Mouse (Mus musculus) CD4-positive, CD25-positive, alpha-beta regulatory T cell, adult 2 months (primary cell): Measurements from ENCODE around the gene Rgmb.
A peak's percentile ranks its signal among the peaks of the same experiment; 100 is the strongest.

Experiments used
- DNase-seq: peaks from one replicate; pipeline ENCODE4 v3.0.0-alpha.2; 2012; ENCODE audit warnings: low read depth, low spot score

Gene Rgmb

DNA sequence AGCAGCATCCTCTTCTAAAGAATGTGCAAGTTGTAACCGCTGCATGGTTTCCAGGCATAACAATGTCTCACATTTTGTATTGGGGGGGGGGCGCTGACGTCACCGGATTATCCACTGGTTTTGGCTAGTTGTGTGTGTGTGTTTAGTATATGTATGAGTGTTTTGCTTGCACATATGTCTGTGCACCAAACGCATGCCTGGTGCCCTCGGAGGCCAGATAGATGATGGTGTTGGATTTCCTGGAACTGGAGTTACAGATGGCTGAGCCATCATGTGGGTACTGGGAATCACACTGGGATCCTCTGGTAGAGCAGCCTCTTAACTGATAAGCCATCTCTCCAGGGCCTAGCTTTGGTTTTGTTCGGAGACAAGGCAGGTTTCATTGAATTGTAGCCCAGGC lies 8.5 kb downstream of the Rgmb start:
- no peak for DNase-seq

DNA sequence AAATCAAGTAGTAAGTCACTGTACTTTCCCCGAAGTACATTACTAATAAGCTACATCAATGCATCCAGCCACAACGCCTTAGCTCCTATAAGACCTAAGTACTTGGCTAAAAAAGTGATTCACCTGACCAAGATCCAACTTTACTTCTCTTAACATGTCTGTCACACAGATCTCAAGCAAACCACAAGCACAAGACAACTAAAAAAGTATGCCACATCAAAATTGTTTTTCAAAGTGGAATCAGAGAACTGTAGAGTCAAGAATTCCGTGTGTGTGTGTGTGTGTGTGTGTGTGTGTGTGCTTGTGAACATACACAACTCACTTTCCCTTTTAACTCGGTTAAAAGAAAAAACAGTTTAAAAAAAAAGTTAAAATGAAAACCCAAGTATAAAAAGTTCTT lies 9.1 kb downstream of the Rgmb start:
- DNase-seq: no peak

DNA sequence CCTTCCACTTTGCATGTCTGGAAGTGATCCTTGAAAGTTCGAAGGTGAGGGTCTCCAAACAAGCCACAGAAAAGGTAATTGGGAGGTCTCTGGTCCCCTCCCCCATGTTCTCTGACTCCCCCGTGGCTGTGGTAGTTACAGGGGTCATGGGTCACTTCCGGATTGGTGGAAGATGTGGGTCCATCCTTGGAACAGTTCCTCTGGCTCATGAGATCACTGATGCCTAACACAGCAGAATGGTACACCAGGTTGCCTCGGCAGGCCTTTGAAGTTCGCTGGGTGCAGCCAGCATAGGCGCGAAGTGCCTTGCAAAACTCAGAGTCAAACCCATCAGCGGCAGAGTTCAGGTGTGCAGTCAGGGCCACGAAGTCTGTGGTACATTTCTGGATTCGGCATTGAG lies 10.1 kb downstream of the Rgmb start:
- DNase-seq: no peak

DNA sequence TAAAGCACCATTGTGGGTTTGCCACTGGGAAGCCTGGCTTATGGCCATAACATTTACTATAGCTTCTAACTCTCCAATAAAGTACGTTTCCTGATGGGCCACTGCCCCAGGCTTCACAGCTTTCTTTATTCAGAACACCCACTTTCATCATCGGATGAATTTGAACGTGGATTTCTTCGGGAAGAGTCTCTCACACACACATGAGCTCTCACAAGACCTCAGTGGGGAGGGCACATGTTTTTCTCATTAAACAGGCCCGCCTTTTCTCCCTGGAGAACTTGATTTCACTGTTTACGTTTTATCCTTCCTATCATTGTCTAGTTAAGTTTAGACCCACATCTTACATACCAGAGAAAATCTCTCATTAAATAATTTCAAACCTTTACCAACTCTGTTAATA lies 10.7 kb downstream of the Rgmb start:
- DNase-seq: no peak

DNA sequence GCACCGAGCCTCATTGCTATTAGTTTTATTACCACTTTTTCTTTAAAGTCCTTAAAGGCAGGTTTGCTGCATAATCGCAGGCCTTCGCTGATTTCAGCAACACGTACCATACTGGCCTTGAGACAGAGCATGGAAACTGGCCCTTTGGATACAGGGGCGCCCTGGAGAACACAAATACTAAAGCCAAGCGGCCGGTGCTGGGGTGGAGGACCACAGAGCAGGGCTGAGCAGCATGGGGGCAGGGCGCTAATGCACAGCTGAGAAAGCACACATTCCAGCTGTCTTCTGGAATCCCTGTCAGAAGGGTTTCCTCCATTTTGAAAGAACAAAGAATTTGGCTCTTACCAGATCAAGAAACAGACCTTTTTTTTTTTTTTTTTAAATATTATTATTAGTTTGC lies 12.5 kb downstream of the Rgmb start:
- DNase-seq: no peak

DNA sequence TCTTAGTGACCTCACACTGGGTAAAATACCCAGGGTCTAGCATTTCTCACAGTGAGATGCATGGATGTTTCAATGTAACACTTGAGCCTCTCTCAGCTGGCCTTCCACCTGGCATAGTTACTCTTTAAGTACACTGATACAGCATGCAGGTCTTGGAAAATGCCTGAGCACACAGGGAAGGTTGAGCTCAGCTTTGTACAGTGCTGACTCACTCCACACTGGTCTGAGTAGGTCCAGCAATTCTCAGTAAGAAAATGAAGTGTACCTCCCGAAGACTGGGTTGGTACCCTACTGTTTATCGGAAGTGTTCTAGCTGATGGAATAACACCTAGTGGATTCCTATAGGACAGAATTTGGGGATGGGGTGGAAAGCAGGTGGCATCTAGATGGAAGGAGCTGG lies 13.2 kb downstream of the Rgmb start:
- no peak for DNase-seq

DNA sequence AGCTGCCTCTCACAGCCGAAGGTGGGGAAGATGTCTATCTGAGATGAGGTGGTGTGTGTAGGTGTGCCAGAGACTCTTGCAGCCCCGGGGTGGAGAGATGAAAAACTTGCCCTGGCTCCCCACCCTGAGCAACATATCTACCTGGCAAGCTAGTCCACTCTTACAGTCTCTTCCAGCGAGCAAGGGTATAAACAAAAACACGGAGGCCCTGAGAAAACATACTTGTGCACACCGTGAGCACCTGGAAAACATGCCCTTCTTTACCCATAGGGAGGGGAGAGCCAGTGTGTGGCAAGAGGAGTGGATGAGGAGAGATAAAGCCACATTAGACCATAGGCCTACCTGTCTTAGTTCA lies 13.8 kb downstream of the Rgmb start:
- no peak for DNase-seq

DNA sequence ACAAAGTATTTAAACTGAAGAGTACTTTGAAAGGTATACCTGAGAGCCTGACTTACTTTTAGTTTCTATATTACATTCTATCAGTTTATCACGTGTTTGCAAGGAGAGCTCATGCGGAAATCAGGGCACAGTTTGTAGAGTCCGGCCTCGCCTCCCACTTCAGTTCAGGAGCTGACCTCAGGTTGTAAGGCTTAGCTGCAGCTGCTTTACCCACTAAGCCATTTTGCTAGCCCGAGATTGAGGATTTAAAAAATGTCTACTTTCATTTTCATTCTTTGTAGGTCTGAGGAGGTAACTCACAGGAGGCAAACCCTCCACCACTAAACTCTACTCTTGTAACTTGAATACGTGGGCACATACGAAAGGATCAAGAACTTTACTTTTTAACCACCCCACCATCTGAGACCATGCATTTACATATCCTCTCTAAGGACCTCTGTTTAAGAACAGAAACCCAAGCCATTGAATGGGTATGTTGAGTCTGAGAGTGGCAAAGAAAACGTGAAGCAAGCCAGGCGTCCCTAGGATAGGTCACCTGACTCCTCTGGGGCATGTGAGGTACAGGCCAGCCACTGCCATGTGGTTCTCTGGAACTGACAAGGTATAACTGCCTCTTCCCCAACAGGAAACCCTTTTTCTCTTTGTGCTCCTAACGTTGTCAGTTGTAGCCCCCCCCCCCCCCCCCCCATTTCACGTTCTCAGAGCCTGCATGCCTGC lies 14.3 kb downstream of the Rgmb start:
- DNase-seq: peak; percentile 53

DNA sequence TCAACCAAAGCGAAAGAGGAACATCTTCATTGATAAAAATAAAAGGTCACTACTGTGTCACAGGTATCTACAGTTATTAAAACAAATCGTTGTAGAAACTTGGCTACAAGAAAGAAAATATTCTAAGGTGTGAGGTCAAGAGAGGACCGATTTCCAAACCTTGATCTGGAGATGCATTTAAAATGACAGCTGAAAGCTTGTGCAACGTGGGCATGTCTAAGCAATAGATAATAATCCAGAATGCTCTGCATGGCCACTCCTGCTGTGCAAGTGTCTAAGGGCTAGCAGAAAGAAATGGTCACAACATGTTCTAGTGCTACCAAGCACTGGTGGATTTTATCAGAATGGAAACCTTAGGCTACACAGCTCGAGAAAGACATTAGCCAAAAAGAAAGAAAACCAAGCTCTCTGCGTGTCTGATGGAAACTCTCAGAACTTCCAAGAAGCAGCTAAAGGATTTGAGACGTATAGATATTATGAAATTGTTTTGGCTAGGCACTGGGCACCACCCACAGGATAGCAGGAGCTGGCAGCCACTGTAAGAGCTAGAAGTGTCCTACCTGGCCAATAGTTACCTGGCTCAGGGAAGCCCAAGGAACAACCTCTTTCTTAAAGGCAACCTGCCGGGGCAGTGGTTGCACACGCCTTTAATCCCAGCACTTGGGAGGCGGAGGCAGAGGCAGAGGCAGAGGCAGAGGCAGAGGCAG lies 15.4 kb downstream of the Rgmb start:
- no peak for DNase-seq

DNA sequence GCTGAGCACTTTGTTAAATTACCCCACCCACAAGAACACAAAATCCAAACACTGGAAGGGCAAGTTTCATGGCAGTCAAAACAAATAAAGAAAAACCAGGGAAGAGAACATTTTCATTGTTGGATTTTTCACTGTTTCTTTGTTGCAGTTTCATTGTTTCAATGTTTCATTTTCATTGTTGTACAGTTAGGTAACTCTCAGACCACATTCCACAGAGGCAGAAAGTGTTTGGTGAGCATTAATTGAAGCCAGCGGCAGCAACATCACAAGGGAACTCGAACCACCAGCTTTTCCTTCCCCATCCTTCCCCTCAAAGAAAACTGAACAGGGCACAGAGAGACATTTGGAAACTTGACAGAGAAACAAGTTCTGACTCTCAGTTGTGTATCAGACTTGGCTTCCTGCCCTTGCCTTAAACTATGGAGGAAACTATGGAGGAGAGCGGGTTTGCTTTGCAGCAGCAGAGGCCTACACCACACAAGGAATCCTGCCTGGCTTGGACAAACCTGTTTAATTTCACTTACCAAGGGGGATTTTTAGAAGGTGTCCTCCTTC lies 17.1 kb downstream of the Rgmb start:
- no peak for DNase-seq

DNA sequence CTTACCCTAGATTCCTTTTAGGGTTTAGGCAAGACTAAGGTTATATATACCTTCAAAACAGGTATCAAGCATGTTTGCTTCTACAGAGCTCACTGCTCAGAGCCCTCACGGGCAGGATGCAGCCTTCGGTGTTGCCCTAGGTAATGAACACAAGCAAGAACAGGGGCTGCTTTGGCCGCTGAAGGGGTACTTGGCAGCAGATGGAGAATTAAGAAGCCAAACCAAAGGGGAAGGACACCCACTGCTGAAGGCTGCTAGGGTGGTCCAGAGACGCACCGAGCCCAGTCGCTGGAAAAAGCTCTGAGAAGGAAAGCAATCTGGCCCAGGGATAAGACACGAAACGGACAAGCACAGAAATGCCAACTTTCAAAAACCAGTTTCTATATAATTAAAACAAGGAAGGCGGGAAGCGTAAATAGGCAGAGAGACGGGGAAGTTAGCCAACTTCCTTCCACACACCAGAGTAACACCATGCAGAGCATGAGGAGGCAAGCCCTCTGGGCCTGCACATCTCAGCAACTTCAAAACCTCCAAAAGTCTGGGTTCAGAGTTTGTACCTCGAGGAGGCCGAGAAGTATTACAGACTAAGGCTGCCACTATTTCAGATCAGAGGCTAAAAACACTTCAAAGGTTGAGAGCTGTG lies 18.6 kb downstream of the Rgmb start:
- DNase-seq: no peak

DNA sequence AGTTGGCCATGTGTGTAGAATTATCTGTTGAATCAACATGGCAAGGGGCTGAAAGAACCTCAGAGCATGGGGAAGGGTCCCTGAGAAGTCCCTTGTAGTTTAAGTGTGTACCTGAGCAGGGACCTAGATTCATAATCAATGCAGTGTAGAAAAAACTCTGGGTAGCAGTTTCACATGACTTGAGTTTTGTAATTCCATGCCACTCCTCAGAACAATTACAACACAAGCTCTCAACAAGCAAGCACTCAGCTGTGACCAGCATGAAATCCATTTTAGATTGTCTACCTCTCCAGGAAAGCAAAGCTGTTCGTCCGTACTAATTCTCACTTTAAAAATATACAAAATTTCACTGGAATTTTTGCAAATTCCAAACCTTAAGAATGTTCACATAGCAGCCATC lies 20.9 kb downstream of the Rgmb start:
- DNase-seq: no peak

DNA sequence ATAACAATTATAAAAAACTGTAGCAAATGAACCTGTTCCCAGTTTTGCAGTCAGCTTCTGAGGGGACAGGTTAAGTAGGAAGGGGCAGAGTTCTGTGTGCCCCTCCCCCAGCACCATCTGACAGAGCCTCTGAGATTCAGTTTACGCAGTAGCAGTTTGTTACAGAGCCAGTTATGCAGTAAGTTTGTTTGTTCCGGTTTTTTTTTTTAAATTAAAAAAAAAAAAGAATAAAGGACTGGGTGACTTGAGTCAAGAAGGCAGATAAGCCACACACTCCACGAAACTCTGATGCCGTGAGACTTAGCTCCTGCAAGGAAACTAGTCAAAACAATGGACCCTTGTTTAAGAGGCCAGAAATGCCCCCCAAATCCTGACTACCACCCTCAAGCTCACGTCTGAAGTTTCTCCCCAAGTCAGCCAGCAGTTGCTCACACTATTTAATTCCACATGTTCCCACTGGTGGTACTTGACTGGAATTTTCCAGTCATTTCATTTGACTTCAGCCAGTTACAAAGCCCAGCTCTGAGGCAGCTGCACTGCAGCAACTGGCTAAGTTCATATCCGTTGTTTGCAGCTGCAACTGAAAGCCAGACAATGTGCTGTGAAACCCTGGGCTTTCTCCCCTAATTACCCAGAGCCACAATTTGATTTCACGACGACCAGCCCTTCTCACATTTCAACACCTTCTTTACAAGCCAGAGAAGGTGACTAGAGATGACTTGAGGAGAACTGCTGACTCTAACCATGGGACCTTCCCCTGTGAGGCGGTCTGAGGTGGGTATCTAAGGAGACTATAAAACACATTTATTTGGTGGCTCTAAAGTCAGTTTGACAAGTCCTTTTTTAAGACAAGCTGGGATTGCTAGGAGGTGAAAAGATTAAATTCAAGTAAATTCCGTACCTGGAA lies 22.1 kb downstream of the Rgmb start:
- DNase-seq: no peak

DNA sequence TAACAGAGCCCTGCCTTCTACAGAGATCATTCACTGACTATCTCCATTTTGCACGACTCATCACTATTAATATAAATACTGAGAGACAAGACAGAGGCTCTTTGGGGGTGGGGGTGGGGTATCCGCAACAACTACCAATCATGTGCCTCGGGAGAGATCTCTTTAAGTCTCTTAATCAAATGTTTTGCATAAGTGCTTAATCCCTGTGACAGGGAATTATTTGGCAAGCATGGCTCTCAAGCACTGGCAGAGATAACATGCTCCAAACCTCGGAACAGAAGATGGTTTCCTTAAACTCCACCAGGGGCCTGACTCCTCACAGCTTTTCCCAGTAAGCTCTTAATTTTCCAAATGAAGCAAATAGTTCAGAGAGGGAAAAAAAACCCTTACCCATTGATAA lies 22.8 kb downstream of the Rgmb start:
- DNase-seq: no peak

DNA sequence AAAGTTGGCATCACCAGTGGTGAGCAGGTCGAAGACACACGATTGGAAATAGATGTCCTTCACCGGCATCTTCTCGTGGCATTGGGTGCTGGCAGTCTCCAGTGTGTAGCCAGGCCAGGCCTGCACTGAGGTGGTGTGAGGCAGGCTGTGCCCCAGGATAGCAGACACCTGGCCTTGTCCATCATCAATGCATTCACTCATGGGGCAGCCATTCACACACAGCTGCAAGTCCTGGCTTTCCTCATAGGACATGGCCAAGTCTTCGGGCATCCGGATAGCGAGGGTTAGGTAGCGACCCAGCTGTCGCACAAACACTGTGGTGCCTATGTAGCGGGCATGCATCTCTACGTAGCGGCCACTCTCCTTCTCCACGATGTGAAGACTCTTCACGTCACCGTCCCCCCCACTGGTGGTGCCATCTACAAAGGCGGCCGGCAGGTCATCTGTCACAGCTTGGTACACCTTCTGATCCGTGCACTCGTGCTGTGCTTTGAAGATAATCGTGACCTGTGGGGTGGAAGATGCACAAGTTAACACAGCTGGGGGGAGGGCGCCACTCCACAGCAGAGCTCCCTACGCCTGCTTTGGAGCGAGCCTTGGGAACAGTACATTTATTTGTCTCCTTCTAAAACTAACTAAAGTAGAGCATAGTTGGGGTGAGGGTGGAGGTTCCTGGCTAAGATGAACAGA lies 23.4 kb downstream of the Rgmb start:
- DNase-seq: no peak

DNA sequence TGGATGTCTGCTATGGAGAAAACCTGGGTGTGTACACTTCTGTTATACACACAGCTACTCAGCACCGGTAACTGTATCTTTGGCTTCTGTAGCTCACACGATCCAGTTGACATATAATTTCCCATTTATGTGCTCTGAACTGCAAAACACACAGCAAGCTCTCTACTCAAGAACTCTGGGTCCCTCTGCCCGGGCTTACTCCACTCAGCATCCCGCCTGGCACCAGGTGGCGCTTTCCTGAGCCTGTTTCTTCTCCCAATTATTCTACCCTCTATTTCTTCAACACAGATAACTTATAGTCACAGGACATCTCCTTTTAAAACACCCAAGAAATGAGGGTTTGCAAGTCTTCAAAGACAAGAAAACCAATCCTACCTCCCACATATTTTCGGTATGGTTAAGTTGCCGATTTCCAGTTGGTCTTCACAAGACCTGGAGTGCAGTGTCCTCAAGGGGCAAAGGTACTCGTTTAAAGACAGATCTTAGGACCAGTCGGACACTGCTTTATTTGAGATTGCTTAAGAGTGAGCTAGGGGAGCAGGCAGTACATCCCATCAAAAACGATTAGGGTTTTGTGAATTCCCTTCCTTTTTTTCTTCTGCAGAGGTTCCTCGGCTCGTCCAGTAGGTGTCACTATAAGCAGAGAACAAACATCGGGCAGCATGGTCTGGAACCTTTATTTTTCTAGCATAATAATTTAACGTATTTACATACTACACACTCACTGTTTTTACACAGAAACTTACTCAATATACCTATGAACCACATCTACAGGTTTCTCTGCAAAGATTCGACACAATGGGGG lies 26.6 kb downstream of the Rgmb start:
- DNase-seq: peak; percentile 63

DNA sequence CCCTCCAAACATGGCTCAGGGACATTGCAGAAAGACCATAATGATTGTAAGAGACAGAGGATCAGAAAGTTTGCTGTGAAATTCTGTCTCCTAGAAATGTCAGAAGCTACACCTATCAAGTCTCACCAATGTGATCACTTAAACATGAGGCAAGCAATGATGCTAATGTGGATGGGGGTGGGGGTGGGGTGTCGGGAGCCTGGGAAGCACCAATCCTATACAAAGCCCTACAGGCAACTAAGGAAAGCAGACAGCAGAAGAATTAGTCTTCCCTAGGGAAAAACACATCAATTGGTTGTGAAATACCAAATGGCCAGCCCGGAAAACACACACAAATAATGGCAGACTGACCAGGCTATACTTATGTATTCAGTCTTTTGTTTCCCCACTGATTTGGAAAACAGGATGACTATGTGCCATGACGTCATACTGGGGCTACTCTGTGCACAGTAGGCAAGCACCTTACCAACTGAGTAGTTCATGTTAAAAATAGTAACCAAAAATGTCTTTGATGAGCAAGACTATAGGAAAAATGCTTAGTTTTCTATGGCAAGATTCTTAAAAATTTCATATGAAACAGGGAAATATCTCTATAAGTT lies 31.5 kb downstream of the Rgmb start:
- DNase-seq: no peak

DNA sequence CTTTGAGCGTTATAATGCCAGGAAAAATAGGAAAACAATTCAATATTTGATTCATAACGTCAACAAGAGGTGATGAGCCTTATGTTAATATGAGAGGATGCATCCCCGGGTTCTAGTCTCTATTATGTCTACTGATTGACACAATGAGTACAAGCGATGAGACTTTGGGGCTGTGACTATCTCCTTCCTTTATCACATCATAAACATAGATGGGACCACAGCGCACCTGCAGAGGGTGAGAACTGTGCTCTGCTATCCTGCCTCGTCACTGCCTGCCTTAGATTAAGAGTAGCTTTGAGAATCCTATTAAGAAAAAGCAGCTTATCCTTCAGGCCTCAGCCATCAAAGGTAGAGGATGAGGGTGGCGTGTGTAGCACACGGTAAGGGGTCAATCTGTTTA lies 40.1 kb downstream of the Rgmb start:
- no peak for DNase-seq

DNA sequence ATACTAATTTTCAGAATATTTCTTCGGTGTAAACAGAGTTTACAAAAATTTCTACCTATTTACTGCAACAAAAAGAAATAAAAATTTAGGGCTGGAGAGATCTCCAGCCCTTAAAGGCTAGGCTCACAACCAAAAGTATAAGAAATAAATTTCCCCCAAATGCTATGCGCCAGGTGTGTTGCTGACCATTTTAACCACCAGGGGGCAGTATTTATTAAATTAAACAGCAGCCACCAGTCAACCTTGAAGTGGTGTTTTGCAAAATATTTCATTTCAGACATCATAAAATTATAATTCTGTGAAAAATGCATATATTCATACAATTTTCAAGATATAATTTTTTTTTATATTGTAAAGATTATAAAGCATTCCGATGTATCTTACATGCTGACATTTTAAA lies 43.8 kb downstream of the Rgmb start:
- peak; percentile 59 for DNase-seq

DNA sequence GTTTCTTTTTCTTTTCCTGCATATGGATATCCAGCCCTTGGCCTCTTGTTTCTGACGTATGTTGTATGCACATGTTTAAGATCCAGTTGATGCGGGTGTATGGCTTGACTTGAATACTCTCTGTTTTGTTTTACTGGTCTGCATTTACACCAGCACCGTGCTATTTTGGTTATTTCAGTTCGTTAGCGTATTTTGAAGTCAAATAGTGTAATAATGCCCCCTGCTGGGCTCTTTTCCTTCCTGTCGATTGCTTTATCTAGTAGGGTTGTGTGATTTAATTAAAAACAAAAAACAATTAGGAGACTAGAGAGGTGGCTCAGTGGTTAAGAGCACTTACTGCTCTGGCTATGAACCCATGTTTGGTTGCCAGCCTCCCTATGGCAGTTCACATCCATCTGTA lies 52.9 kb downstream of the Rgmb start:
- DNase-seq: peak; percentile 15
